Mouse (Mus musculus) gastrocnemius, adult 2 months (tissue): ENCODE measurements around the gene Troap. TPM values are rescaled to one million over a fixed set of nuclear protein-coding genes. Genes with fewer than 3 reads are reported as not detected.
A peak's percentile ranks its signal among the peaks of the same experiment; 100 is the strongest.

ENCODE experiments used
- DNase-seq: peaks from one replicate; pipeline ENCODE4 v3.0.0; 2022
- H3K27ac ChIP-seq: fragments of 200-600 bp; 2 replicates; pipeline ENCODE4 v1.8.1; 2022; ENCODE audit warnings: mild to moderate bottlenecking
- H3K4me3 ChIP-seq: fragments of 200-600 bp; 2 replicates; pipeline ENCODE4 v1.8.1; 2022; ENCODE audit warnings: mild to moderate bottlenecking, moderate library complexity
- CTCF ChIP-seq: fragments of 200-600 bp; IDR thresholded peaks from 2 replicates; pipeline ENCODE4 v1.8.1; 2022; ENCODE audit warnings: antibody characterized with exemption, mild to moderate bottlenecking, moderate library complexity
- intact Hi-C: fragments of 180-260 bp; cut with DNase I; formaldehyde crosslinking; loops from one replicate; pipeline ENCODE4 v1.15.1; 2025
- total RNA-seq, 2 experiments: library from RNA; stranded (reverse); gene quantifications; 2 replicates each; pipeline ENCODE4 v1.2.3; 2021

Gene Troap
- total RNA-seq, 2 experiments from 2014 or later, result not detected

DNA sequence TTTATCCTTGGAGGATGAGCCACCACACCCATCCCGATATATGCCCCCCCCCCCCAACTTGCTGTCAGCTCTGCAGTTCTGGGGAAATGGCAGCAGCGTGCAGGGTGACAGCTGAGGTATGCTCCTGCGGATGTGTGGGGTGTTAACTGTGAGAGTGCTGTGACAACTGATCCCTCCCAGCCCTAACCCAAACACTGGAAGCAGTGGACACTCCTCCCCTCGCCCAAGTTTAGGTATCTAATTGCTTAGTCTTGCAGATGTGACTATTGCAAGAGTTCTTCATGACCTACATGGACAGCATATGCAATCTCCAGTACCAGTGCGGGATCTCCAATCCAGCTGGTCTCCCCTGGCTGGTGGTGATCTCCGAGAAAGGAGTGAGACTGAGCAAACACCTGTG is 21.0 kb downstream of the Troap start:
- no peak overlapping the region for H3K4me3 ChIP-seq
- no peak overlapping the region for H3K27ac ChIP-seq
- no peak for DNase-seq
- no peak for TF ChIP-seq CTCF
- intact Hi-C loops, result no loop called here

DNA sequence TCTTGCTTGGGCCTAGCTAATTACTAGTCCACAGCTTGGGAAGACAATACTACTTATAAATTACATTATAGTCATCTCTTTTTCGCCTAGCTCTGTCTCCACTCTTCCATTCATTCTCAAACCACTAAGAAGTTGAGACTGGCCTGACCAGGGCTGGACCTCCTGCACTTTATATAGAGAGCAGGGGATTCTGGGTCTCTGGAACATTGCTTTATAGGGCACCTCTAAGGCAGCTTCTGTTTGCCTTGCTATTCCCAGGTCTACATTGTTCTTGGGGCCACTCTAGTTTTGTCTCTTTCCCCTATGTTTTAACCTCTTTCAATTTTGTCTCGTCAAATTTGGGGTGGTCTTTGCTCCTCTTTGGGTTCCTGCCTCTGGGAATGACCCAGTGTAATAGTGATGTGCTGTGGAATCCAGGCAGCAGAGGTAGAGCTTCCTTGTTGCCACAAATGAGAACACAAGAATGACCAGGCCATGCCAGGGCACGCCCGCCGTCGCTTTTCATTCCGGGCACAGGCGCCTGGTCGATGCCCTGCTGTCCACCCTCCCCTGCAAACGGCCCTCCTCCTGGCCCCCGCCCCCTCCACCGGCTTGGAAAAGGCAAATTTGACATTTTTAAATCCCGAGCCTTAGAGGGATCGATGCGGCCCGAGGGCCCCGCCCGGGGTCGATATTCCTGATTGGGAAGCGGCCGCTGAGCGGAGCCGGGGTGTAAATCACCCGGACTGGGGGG is 21.9 kb downstream of the Troap start:
- Histone ChIP-seq H3K4me3 (peak overlapping the region; percentile 67), H3K27ac (no peak overlapping the region)
- no peak for DNase-seq
- intact Hi-C loops, result no loop called here
- no peak for TF ChIP-seq CTCF

DNA sequence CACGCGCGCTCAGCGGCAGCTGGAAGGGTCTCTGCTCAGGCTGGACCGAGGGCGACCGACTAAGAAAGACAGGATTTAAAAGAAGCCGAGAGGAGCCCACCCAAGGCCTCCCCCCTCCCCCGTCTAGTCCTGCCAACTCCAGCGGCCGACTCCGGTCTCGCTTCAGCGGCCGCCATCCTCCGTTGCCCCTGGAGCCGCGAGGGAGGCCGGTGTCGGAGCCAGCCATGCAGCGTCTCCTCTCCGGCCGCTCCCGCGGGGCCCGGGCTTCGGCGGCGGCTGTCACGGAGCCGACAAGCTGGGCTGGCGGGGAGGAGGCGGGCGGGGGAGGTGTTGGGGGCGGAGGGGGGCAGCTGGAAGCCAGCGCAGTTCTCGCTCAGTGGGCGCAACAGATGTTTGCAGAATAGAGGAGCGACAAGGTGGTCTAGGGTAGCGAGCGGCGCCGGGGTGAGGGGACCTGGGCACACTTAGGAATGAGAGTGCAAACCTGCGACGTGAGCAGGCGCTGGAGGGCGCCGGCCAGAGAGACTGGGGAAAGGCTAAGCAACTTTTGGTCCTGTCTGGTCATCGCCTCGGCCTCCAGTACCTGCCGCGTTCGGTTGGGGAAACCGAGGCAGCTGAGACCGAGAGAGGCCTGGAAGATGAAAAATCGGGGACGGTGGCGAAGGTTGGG is 22.6 kb downstream of the Troap start:
- peak; percentile 45 for DNase-seq
- intact Hi-C loops, result no loop called here

DNA sequence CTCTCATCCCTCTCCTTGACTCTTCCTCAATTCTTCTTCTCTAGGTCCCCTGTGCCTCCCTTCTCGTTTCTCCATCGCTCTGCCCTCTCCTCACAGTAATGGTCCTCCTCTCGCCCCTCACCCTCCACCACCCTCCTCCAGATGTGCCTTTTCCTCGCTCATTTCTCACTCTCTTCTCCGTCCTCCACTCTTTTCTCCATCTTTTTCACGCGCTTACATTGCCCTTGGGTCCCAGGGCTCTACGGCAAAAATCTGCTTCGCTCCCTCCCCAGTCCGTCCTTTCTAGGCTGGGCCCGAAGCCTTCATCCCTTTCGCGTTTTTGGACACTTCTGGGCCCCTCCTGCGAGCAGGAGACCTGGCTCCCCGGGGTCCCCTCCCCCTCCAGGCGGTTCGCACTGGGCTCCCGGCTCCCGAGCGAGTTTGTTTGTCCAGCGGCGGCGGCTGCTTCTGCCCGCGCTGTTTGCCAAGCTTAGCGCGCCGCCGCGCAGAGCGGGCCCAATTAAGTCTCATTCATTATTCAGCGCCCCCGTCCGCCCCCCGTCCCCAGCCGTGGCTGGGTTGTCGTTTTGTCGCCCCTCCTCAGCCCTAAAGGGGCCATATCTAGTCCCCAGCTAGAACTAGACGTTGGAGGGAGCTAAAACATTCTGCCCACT is 23.6 kb downstream of the Troap start:
- Histone ChIP-seq H3K27ac (no peak overlapping the region), H3K4me3 (peak overlapping the region; percentile 67)
- peak; percentile 45 for DNase-seq
- intact Hi-C loops, result no loop called here
- no peak for TF ChIP-seq CTCF

More for the DNA sequence above, 22.6 kb downstream of the Troap start:
- no peak for TF ChIP-seq CTCF
- peak overlapping the region; percentile 67 for H3K4me3 ChIP-seq
- H3K27ac ChIP-seq, result no peak overlapping the region

DNA sequence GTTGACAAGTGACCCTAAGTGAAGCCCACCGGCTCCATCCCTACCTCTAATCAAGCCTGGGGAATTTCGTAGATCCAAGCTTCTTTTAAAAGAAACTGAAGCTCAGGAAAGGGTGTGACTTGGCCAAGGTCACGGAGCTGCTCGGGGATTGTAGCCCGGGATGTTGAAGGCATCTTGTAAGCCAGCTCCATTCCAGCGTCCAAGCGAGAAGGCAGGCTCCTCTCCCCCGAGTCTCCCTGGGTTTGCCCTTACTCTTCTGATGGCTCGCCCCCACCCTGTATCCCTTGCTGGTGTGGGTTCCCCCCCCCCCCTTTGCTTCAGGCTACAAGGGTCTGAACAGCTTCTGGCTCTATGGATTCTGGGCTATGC is 24.1 kb downstream of the Troap start:
- H3K4me3 ChIP-seq, result peak overlapping the region; percentile 67
- no peak for DNase-seq
- H3K27ac ChIP-seq, result no peak overlapping the region
- intact Hi-C loops, result no loop called here
- TF ChIP-seq CTCF, result no peak

DNA sequence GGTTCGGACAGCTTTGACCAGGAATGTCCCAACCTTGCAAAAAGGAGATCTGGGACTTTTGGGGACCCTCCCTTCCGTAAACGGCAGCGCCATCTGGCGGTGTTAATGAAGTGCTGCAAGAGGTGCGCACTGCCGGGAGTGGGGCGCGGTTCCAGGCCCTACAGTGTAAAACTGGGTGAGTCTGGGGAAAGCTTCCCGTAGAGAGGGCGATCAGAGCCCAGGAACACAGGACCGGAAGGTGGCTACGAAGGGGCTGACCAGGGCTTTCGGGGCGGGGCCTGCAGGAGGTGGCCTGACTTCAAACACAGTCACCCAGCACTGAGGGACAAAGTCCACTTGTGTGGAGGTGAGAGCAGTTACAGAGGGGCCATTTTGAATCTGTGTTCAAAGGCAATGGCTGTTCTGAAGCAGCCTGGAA is 24.8 kb downstream of the Troap start:
- intact Hi-C loops, result no loop called here
- no peak overlapping the region for H3K27ac ChIP-seq
- peak; percentile 72 for DNase-seq
- peak overlapping the region; percentile 67 for H3K4me3 ChIP-seq
- peak; percentile 83 for TF ChIP-seq CTCF

DNA sequence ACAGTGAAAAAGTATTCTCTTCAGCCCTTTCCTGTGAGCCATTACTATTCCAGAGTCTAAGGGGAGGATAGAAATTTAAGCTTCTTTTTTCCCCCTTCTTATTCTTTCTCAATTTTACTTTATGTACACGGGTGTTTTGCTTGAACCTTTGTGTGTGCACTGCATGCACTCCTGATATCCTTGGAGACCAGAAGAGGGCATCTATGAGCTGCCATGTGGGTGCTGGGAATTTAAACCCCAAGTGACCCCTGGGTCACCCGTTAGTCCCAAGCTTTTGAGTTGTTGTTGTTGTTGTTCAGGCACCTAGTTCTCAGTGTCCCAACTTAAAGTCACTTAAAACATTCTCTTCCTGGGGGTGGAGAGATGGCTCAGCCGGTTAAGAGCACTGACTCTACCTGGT is 25.6 kb downstream of the Troap start:
- H3K27ac ChIP-seq, result no peak overlapping the region
- peak; percentile 1; the same call in 1 of the 2 replicates for TF ChIP-seq CTCF
- DNase-seq, result peak; percentile 3
- no peak overlapping the region for H3K4me3 ChIP-seq
- intact Hi-C loops, result no loop called here

DNA sequence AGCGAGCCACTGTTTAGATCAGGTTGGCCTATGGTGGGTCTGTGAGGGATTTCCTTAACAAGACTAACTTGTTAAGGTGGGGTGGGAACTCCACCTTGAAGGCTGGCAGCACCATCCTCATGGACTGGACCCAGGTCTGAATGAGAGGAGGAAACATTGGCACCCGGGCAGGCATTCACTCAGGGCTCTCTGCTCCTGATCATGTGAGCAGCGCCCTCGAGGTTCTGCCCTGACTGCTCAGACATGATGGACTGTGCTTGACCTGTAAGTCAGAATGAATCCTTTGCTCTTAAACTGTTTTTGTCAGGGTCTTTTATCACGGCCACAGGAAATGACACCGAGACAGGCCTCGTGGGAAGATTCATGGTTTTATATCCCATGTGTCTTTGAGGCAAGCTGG is 30.9 kb downstream of the Troap start:
- TF ChIP-seq CTCF, result no peak
- intact Hi-C loops, result no loop called here
- Histone ChIP-seq H3K27ac (no peak overlapping the region), H3K4me3 (no peak overlapping the region)
- peak; percentile 6 for DNase-seq

DNA sequence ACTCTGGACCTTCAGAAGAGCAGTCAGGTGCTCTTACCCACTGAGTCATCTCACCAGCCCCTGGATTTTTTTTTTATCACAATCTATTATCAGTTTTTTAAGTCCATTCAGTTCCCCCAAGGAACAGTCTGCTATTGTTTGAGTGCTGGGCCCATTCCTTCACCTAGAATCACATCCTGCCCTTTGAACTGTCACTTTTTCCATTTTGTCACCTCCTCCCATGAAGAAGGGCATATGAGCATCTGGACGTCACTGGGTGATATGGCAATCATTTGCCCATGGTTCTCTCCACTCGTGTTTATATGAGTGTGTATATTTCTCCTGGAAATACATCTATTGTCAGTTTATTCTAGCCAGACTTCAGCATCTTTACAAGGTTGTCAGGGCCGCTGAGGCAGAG is 33.5 kb downstream of the Troap start:
- Histone ChIP-seq H3K27ac (no peak overlapping the region), H3K4me3 (no peak overlapping the region)
- TF ChIP-seq CTCF, result no peak
- no peak for DNase-seq
- intact Hi-C loops, result no loop called here

DNA sequence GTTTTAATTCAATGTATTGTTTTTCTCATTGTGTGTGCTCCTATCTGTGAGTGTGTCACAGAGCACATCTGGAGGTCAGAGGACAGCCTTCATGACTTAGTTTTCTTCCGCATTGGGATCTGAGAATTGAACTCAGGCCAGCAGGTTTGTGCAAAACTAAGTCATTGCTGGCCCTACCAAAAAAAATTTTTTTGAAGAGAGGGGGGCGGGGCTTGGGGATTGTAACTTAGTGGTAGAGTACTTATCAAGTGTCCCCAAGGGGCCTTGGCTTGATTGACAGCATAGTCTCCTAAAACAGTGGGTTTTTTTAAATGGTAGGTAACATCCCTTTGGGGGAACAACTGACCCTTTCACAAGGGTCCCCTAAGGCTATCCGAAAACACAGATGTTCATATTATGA is 36.8 kb downstream of the Troap start:
- H3K27ac ChIP-seq, result no peak overlapping the region

DNA sequence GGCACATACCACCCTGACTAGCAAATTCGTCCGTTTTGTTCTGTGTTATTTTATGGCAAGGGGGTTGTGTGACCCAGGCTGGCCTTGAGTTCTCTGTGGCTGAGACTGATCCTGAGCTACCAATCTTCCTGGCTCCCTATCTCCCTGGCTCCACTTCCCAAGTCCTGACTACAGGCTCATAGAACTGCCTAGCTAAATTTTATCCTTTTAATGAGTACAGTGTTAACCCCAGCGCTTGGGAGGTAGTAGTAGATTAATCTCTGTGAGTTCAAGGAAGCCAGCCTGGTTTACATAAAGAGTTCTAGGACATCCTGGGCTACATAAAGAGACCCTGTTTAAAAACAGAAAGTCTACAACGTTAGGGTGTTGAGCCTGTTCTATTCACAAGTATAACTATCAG is 37.4 kb downstream of the Troap start:
- Histone ChIP-seq H3K27ac (no peak overlapping the region), H3K4me3 (no peak overlapping the region)
- intact Hi-C loops, result no loop called here
- no peak for DNase-seq
- TF ChIP-seq CTCF, result no peak

More for the DNA sequence above, 36.8 kb downstream of the Troap start:
- H3K4me3 ChIP-seq, result no peak overlapping the region
- TF ChIP-seq CTCF, result no peak
- intact Hi-C loops, result no loop called here
- no peak for DNase-seq

DNA sequence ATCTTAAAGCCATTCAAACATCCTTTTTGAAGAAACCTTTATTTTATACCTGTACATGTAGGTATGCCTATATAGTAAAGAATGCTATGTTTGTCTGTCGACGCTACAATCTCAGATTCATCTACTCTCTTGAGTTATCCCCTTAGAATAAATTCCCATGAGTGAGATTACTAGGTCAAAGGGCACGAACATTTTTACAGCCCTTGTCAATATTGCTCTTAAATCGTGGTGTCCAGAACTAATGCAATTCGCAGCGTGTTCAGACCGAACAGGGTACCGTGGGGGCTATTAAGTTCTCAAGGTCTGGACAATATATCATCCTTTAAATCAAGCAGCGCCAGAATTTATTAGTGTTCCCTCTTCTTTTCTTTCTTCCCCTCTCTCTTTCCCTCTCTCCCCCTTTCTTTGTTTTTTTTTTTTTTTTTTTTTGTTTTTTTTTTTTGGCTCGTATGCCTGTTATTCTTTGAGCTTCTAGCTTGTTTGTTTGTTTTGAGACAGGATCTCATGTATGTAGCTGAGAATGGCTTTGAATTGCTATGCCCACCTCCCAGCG is 38.5 kb downstream of the Troap start:
- Histone ChIP-seq H3K4me3 (no peak overlapping the region), H3K27ac (no peak overlapping the region)
- intact Hi-C loops, result no loop called here
- DNase-seq, result no peak
- no peak for TF ChIP-seq CTCF

DNA sequence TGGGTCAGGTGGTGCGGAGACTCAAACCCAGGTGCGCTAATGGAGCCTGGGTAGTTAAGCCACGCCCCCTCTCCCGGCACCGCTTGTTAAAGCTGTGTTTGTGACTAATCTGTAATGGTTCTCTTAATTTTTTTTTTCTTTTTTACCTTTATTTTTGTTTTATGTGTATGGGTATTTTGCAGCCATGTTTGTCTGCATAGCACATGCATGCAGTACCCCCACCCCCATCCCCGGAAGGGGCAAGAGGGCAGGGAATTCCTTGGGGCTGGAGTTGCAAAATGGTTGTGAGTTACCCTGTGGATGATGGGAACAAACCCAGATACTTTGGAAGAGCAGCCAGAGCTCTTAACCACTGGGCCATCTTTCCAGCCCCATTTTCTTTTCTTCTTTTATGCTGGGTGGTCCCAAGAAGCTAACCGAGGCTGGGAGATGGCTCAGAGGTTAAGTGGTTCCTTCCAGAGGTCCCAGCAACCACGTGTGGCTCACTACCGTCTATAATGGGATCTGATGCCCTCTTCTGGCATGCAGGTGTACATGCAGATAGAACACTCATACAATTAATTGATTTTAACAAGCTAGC is 39.1 kb downstream of the Troap start:
- H3K4me3 ChIP-seq, result no peak overlapping the region
- peak; percentile 51 for TF ChIP-seq CTCF
- intact Hi-C loops, result no loop called here
- DNase-seq, result no peak
- no peak overlapping the region for H3K27ac ChIP-seq
